Mouse (Mus musculus) limb, embryonic 13.5 days (tissue): Measurements from ENCODE around the gene Ptprm. TPM values are rescaled to one million over a fixed set of nuclear protein-coding genes. Genes with fewer than 3 reads are reported as not detected.

Experiments
- ATAC-seq: fragments of 200-750 bp; cut with Nextera tagmentation; 2 replicates; pipeline ENCODE4 v1.8.0; 2017; ENCODE audit warnings: low read depth, moderate number of reproducible peaks, moderate TSS enrichment; ENCODE audit not compliant: low FRiP score
- H3K27ac ChIP-seq: fragments of 300-500 bp; sonication (generic); 2 replicates; pipeline ENCODE4 v1.5.1; 2015; ENCODE audit warnings: inconsistent platforms, mild to moderate bottlenecking, moderate library complexity
- H3K27me3 ChIP-seq: fragments of 300-500 bp; sonication (generic); 2 replicates; pipeline ENCODE4 v1.6.1; 2015; ENCODE audit warnings: mild to moderate bottlenecking, inconsistent platforms
- H3K36me3 ChIP-seq: fragments of 300-500 bp; sonication (generic); 2 replicates; pipeline ENCODE4 v1.6.1; 2015; ENCODE audit warnings: inconsistent platforms, mild to moderate bottlenecking, moderate library complexity
- H3K4me1 ChIP-seq: fragments of 300-500 bp; sonication (generic); 2 replicates; pipeline ENCODE4 v1.6.1; 2015; ENCODE audit warnings: inconsistent platforms
- H3K4me2 ChIP-seq: fragments of 300-500 bp; sonication (generic); replicated peaks from 2 replicates; pipeline ENCODE4 v1.6.1; 2015; ENCODE audit warnings: inconsistent platforms, mild to moderate bottlenecking, moderate library complexity
- H3K4me3 ChIP-seq: fragments of 300-500 bp; sonication (generic); 2 replicates; pipeline ENCODE4 v1.5.1; 2015; ENCODE audit warnings: moderate library complexity, mild to moderate bottlenecking, inconsistent platforms
- H3K9ac ChIP-seq: fragments of 300-500 bp; sonication (generic); 2 replicates; pipeline ENCODE4 v1.6.1; 2015; ENCODE audit warnings: mild to moderate bottlenecking, inconsistent platforms
- H3K9me3 ChIP-seq: fragments of 300-500 bp; sonication (generic); 2 replicates; pipeline ENCODE4 v1.6.1; 2016; ENCODE audit warnings: inconsistent platforms
- WGBS: fragments of 180-500 bp; shearing (Covaris S2); methylation state at CpG from one replicate; pipeline ENCODE4 v1.1.7; 2015; 5-methylcytosine and 5-hydroxymethylcytosine counted together
- polyA plus RNA-seq: library from polyadenylated mRNA; unstranded; fragments of >200 nt; fragmentation: Nextera tagmentation; extraction: Ambion mirVana; gene quantifications from 2 replicates; pipeline ENCODE4 v1.2.1, GENCODE M21; 2015

Gene Ptprm
- polyA plus RNA-seq, 1 experiment from 2014 or later: 14.9 TPM

DNA sequence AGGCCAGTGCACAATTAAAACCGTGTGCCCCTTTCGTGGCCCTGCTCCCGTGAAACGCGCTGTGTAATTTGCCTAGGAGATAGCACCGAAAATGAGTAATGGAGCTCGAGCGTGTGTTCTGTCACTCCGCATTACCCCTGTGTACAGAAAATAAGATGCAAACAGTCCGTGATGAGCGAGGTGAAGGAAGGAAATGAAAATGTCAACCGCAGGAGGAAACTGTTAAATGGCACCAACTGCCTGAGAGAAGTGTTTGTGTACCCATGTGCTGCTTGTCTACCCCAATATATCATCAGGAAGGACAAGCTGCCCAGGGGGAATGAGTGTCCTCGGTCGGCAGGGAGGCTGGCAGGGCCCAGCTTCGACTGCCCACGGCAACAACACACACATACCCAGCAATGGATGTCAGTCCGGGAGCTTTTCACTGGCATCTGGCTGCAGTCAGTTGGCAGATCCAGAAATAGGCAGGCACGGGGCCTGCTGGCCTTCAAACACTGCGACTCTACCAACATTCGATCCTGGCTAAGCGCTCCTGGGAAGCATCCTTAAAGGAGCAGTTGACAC is 79.6 kb downstream of the Ptprm start:
- no peak overlapping the region for H3K9ac ChIP-seq
- no peak overlapping the region for H3K4me2 ChIP-seq
- 55% methylated on average over 21 of the region's 21 CpGs for WGBS

DNA sequence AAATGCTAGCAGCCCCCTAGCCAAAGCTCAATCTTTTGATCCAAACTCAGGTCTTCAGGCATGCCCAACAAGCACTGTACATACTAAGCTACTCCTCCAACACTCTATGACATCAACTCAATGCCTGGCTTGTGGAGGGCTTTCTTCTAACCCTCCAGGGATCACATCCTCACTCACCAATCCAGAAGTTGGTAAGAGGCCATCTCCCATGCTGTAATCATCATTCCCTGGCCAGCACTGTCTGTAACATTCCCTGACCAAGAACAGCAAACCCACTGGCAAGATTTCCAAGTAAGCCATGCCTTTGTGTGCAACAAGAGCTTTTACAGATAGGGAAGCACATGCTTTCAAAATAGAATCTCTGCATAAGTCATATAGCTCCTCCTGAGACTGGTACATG is 81.3 kb downstream of the Ptprm start:
- H3K4me2 ChIP-seq: no peak overlapping the region
- no peaks in the 10 kb centered on the region for H3K36me3 ChIP-seq
- H3K27ac ChIP-seq: no peak overlapping the region
- H3K9ac ChIP-seq: no peak overlapping the region
- H3K4me1 ChIP-seq: peaks cover 8% of the 10 kb centered on the region; the same call in 1 of the 2 replicates
- no peak for ATAC-seq
- no peak overlapping the region for H3K4me3 ChIP-seq
- no peaks in the 10 kb centered on the region for H3K9me3 ChIP-seq
- no peaks in the 10 kb centered on the region for H3K27me3 ChIP-seq

More for the DNA sequence above, 79.6 kb downstream of the Ptprm start:
- no peaks in the 10 kb centered on the region for H3K9me3 ChIP-seq
- H3K27me3 ChIP-seq: no peaks in the 10 kb centered on the region
- no peak overlapping the region for H3K27ac ChIP-seq
- ATAC-seq: no peak
- no peaks in the 10 kb centered on the region for H3K36me3 ChIP-seq
- peaks cover 8% of the 10 kb centered on the region; the same call in 1 of the 2 replicates for H3K4me1 ChIP-seq
- H3K4me3 ChIP-seq: no peak overlapping the region

DNA sequence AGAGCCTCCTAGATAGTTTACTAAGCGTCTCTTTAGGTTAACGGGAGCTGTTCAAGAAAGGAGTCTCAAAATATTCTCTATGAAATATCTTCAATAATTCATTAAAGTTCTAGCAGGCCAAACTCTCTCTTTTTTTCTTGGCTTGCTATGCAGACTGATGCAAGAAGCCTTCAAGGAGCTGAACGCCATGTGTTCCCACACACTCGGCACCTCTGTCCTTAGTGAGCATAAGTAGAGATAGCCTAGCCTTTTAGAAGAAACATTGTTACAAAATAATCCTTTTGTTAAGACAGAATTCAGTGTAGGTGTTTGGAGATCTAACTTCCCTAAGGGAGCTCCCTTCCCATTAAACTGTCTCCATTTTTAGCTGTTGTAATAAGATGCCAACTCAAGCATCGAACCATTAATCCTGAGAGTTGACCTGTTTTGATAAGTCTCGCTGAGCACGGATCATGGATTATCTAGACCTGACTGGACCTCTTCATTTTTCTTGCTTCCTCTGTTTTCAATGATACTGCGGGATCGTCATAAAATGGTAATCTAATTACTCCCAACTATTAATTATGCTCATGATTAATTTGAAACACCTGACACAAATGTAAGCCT is 85.7 kb downstream of the Ptprm start:
- no peaks in the 10 kb centered on the region for H3K27me3 ChIP-seq
- no peak overlapping the region for H3K9ac ChIP-seq
- no peak overlapping the region for H3K4me3 ChIP-seq
- H3K36me3 ChIP-seq: no peaks in the 10 kb centered on the region
- H3K4me2 ChIP-seq: no peak overlapping the region
- no peaks in the 10 kb centered on the region for H3K9me3 ChIP-seq
- no peak overlapping the region for H3K27ac ChIP-seq
- ATAC-seq: no peak
- no peaks in the 10 kb centered on the region for H3K4me1 ChIP-seq
- WGBS: 76% methylated on average over 9 of the region's 9 CpGs

DNA sequence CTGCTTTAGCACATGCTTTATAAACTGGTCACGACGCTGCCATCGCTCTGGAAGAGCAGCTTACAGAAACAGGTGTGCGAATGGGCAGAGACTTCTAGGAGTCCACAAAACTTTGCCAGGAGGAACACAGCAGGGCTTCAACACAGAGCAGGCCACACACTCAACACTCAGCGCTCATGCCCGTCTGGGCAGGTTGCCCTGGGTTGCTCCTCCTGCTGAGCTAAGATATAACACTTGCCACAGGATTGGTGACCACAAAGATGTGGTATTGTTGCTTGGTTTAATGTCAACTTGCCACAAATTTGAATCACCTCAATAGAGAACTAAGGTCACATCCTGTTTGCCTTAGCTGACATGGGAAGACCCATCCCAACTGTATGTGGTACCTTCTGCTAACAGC is 88.0 kb downstream of the Ptprm start:
- ATAC-seq: no peak
- no peaks in the 10 kb centered on the region for H3K36me3 ChIP-seq
- no peak overlapping the region for H3K4me2 ChIP-seq
- H3K27me3 ChIP-seq: no peaks in the 10 kb centered on the region
- no peaks in the 10 kb centered on the region for H3K4me1 ChIP-seq
- H3K4me3 ChIP-seq: no peak overlapping the region
- no peak overlapping the region for H3K27ac ChIP-seq
- no peak overlapping the region for H3K9ac ChIP-seq
- H3K9me3 ChIP-seq: no peaks in the 10 kb centered on the region
- WGBS: 92% methylated on average over 6 of the region's 6 CpGs

DNA sequence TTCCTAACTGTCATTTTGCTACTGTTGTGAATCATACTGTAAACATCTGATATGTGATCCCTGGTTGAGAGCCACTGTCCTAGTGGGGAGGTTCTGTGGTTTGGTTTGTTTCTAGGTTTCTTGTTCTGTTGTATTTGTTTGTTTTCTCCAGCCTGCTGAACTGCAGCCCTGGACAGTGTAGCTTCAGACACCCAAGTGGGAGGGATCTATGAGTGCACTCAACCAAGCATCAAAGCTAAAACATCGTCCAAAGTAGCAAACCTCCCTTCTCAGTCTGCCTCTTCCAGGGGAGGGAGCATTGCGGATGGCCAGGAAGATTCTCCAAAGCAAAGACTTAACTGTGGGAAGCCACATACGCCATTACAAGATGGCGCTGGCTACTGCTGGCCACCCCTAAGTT is 88.7 kb downstream of the Ptprm start:
- 89% methylated on average over 4 of the region's 4 CpGs for WGBS
- Histone ChIP-seq H3K4me2 (no peak overlapping the region), H3K36me3 (no peaks in the 10 kb centered on the region), H3K9ac (no peak overlapping the region), H3K4me1 (no peaks in the 10 kb centered on the region; the same call in 1 of the 2 replicates), H3K9me3 (no peaks in the 10 kb centered on the region), H3K27ac (no peak overlapping the region), H3K4me3 (no peak overlapping the region), H3K27me3 (no peaks in the 10 kb centered on the region)
- ATAC-seq: no peak

DNA sequence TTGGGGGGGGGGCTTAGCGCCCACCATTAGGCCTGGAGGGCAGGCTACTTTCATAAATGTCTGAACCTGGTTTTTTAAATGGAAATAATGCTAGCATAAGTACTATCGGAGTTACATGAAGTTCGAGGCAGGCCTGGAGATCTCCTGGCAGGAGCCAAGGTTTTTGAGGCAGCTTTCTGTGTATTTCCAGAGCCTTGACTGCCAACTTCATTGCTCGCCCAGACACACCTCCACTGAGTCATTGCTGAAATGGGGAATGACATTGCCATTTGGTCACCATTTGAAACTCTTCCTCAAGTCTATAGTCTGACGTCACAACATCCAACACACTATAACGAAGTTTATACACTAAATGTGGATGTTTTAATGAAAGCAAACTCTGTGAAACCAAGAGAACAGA is 89.5 kb downstream of the Ptprm start:
- Histone ChIP-seq H3K9ac (no peak overlapping the region), H3K36me3 (no peaks in the 10 kb centered on the region), H3K4me2 (no peak overlapping the region), H3K27ac (no peak overlapping the region), H3K4me3 (no peak overlapping the region), H3K4me1 (peaks cover 8% of the 10 kb centered on the region), H3K27me3 (no peaks in the 10 kb centered on the region), H3K9me3 (no peaks in the 10 kb centered on the region)
- ATAC-seq: no peak
- 87% methylated on average over 6 of the region's 6 CpGs for WGBS

DNA sequence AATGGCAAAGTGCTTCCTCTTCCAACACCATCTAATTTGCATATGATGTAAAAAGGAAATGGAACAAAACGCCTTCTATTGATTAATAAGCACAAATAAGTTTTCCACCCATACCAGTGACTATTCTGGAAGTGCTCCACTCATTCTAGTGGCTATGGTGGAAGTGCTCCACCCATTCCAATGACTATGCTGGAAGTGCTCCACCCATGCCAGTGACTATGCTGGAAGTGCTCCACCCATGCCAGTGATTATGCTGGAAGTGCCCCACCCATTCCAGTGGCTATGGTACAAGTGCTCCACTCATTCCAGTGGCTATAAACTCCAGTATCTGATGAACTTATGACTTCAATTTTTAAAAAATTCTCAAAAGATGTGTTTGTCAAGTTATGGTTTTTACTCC is 91.2 kb downstream of the Ptprm start:
- H3K4me3 ChIP-seq: no peak overlapping the region
- no peak overlapping the region for H3K27ac ChIP-seq
- no peaks in the 10 kb centered on the region for H3K9me3 ChIP-seq
- ATAC-seq: no peak
- H3K4me2 ChIP-seq: no peak overlapping the region
- H3K9ac ChIP-seq: no peak overlapping the region
- peaks cover 10% of the 10 kb centered on the region for H3K4me1 ChIP-seq
- H3K36me3 ChIP-seq: no peaks in the 10 kb centered on the region
- no peaks in the 10 kb centered on the region for H3K27me3 ChIP-seq
- WGBS: 79% methylated on average over 1 of the region's 1 CpGs

DNA sequence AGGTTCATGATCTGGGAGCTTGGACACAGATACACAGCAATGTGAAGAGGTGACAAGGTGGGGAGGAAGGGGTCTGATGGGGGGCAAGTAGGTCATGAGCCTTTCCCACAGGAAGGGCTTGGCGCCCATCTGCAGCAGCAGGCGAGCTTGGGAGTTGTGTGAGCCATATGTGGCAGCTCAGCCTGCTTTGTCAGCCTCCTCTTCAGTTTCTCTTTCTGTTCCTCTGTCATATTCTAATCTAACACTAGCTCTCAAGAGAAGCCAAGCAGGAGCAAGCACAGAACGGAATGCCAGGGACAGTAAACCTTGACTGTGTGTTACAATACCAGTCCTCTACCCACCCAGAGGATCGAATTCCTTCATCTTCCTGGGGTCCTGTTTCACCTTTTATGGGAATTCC is 94.2 kb downstream of the Ptprm start:
- no peak overlapping the region for H3K4me3 ChIP-seq
- H3K9ac ChIP-seq: no peak overlapping the region
- H3K27ac ChIP-seq: no peak overlapping the region
- ATAC-seq: no peak
- no peaks in the 10 kb centered on the region for H3K27me3 ChIP-seq
- H3K36me3 ChIP-seq: no peaks in the 10 kb centered on the region
- H3K4me2 ChIP-seq: no peak overlapping the region
- 53% methylated on average over 4 of the region's 4 CpGs for WGBS
- H3K9me3 ChIP-seq: no peaks in the 10 kb centered on the region
- H3K4me1 ChIP-seq: peaks cover 10% of the 10 kb centered on the region

DNA sequence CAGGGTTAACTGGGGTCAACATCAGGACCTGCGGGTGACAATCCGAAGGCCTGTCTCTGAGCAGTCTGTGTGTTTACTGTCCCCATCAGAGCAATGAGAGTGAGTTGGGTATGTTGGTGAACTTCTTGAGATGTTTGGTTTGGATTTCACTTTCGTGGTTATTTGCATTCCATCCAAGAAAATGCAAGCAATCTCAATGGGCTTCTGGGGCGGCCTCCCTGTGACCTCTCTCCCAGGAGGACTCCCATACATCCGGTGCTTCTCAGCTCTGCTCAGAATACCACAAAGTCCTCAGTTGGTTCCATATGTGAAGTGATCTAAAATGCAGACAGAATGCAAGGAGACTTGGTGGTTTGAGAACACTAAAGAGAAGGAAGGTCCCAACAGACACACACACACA is 96.5 kb downstream of the Ptprm start:
- no peaks in the 10 kb centered on the region for H3K36me3 ChIP-seq
- H3K4me1 ChIP-seq: peaks cover 10% of the 10 kb centered on the region
- no peak overlapping the region for H3K9ac ChIP-seq
- no peaks in the 10 kb centered on the region for H3K27me3 ChIP-seq
- ATAC-seq: no peak
- H3K4me3 ChIP-seq: no peak overlapping the region
- WGBS: 81% methylated on average over 5 of the region's 5 CpGs
- H3K4me2 ChIP-seq: no peak overlapping the region
- H3K27ac ChIP-seq: no peak overlapping the region
- no peaks in the 10 kb centered on the region for H3K9me3 ChIP-seq

DNA sequence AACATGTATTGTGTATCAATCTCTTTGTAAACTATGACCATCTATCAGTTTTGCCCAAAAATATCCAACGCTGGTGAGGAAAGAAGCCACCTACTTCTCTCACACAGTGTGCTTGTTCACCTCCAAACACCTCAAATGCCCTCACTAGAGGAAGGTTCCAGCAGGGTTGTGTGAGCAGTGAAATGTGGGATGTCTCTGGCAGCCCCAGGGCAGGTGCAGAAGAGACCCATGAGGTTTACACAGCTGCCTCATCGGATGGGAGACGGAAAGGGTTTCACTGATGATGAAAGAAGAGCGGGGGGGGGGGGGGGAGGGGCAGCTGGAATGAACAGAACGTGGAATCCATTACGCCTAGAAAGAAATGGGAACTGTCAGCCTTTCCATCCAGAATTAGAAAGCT is 98.1 kb downstream of the Ptprm start:
- H3K27ac ChIP-seq: no peak overlapping the region
- ATAC-seq: no peak
- H3K9me3 ChIP-seq: no peaks in the 10 kb centered on the region
- no peaks in the 10 kb centered on the region for H3K36me3 ChIP-seq
- no peaks in the 10 kb centered on the region for H3K27me3 ChIP-seq
- no peak overlapping the region for H3K4me2 ChIP-seq
- no peak overlapping the region for H3K4me3 ChIP-seq
- WGBS: 74% methylated on average over 5 of the region's 6 CpGs
- peaks cover 10% of the 10 kb centered on the region for H3K4me1 ChIP-seq
- H3K9ac ChIP-seq: no peak overlapping the region

DNA sequence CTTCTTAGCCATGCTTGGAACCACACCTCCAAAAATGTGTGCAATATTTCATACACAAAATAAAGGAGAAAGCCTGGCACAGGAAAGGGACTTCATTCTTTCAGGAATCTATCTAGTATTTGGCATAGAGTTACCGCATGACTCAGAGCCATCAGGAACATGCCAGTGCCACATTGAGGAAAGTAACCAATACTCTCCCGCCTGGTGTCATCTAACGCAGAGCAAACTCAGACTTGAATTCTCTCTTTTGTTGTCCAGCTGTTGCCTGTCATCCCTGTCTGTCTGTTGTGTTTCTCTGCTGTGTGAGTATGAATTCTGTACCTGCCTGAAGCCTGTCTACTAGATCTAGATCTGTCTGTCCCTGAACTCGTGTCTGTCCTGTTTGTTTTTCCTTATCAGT is 100.8 kb downstream of the Ptprm start:
- Histone ChIP-seq H3K36me3 (no peaks in the 10 kb centered on the region), H3K9me3 (no peaks in the 10 kb centered on the region), H3K27ac (no peak overlapping the region), H3K4me3 (no peak overlapping the region), H3K9ac (no peak overlapping the region), H3K4me2 (no peak overlapping the region), H3K27me3 (no peaks in the 10 kb centered on the region), H3K4me1 (no peaks in the 10 kb centered on the region)
- ATAC-seq: no peak
- 67% methylated on average over 4 of the region's 4 CpGs for WGBS

DNA sequence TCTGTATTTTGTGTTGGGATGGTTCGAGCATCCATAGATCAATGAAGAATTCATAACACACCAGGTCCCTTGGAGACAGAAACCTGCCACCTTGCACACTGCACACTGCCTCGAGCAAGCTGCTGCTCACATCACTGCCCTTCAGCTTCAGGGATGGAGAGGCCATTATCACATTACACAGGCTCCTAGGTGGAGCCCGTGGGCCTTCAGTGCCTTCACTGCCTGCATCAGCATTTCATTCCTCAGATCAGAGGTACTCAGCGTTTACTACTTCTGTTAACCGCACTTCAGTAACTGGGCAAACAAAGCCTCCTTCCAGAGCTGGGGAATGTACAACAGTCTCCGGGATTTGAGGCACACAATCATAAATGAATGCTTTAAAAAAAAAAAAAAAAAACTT is 101.3 kb downstream of the Ptprm start:
- no peak overlapping the region for H3K4me3 ChIP-seq
- H3K36me3 ChIP-seq: no peaks in the 10 kb centered on the region
- H3K27me3 ChIP-seq: no peaks in the 10 kb centered on the region
- WGBS: 60% methylated on average over 6 of the region's 6 CpGs
- no peak for ATAC-seq
- no peaks in the 10 kb centered on the region for H3K4me1 ChIP-seq
- no peaks in the 10 kb centered on the region for H3K9me3 ChIP-seq
- no peak overlapping the region for H3K27ac ChIP-seq
- no peak overlapping the region for H3K9ac ChIP-seq
- no peak overlapping the region for H3K4me2 ChIP-seq

DNA sequence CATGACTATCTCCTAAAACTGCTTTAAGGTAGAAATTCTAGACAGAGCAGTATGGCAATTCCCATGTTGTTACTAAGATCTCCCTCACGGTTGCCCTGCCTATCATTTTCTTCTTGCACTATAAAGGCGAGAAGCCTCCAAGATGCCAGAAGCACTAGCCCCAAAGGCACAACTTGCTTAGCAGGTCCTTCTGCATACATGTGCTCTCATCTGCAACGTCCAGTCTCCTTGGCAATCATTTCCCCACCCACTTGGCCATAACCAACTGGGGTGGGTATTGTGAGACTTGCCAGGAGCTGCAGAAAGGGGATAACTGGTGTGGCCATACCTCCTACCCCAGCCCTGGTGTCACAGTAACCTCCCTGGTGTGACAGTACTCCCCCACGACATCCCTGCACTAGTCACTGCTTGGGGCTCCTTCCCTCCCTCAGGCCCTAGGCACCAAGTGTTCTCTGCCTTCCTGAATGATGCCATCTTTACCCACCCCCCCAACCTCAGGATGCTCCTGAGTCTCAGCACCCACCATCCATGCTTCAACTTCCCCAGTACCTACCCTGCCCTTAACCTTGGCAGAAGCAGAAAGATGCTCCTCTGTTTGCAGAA is 108.9 kb downstream of the Ptprm start:
- ATAC-seq: no peak
- 68% methylated on average over 4 of the region's 4 CpGs for WGBS
- Histone ChIP-seq H3K4me2 (no peak overlapping the region), H3K4me3 (no peak overlapping the region), H3K4me1 (peaks cover 26% of the 10 kb centered on the region), H3K27ac (no peak overlapping the region), H3K36me3 (no peaks in the 10 kb centered on the region), H3K9ac (no peak overlapping the region), H3K27me3 (no peaks in the 10 kb centered on the region), H3K9me3 (no peaks in the 10 kb centered on the region)
